Mouse (Mus musculus): Measurements from ENCODE around the gene Car3. TPM values are rescaled to one million over a fixed set of nuclear protein-coding genes. Genes with fewer than 3 reads are reported as not detected.
A peak's percentile ranks its signal among the peaks of the same experiment; 100 is the strongest.

The Car3 gene
- total and polyA plus RNA-seq, 3 experiments, result 1.7 to 4.9 TPM; not detected in 1

GRCm38 (mm10) chr3:14819844-14820504 lies 43.3 kb upstream of the Car3 start (continued):
- peak; percentile 52; the same call in 1 of the 2 replicates for TF ChIP-seq MYC (IDR thresholded peaks at IDR 0.05; ENCODE audit: low read depth, low read length)
- peak; percentile 79 to 92 for TF ChIP-seq EP300 (IDR thresholded peaks at IDR 0.05; ENCODE audit: low read depth in 1 of 2, low read length in 2 of 2)

- H3K27ac ChIP-seq (ENCODE audit: control insufficient read depth, low read depth, low read length), result no peak overlapping the region
- H3K79me2 ChIP-seq (ENCODE audit: control insufficient read depth, insufficient read depth, low read length, poor library complexity), result no peaks in the 10 kb centered on the region
- no peak overlapping the region for H3K4me3 ChIP-seq (ENCODE audit: control insufficient read depth in 1 of 2, insufficient read depth in 1 of 2, low read depth in 2 of 2, low read length in 2 of 2)
- TF ChIP-seq UBTF (IDR thresholded peaks at IDR 0.05; ENCODE audit: borderline replicate concordance, insufficient read depth, low read depth, low read length), result no peak
- TF ChIP-seq ZMIZ1 (IDR thresholded peaks at IDR 0.05; ENCODE audit: low read depth, low read length), result no peak
- TF ChIP-seq CHD2 (IDR thresholded peaks at IDR 0.05; ENCODE audit: low read length), result no peak
- TF ChIP-seq SMC3 (IDR thresholded peaks at IDR 0.05; ENCODE audit: low read depth, low read length), result no peak
- no peak for TF ChIP-seq E2F4 (IDR thresholded peaks at IDR 0.05; ENCODE audit: borderline replicate concordance, low read depth, low read length)
- TF ChIP-seq GATA1 (IDR thresholded peaks at IDR 0.05; ENCODE audit: low read depth, low read length), result no peak
- TF ChIP-seq RCOR1 (IDR thresholded peaks at IDR 0.05; ENCODE audit: low read depth, low read length), result no peak
- TF ChIP-seq EP300 (IDR thresholded peaks at IDR 0.05; ENCODE audit: low read depth in 1 of 2, low read length in 2 of 2), result no peak
- no peak for TF ChIP-seq ZNF384 (IDR thresholded peaks at IDR 0.05; ENCODE audit: low read depth, low read length)
- no peak for TF ChIP-seq MAFK (IDR thresholded peaks at IDR 0.05; ENCODE audit: borderline replicate concordance, low read depth, low read length)
- peaks cover 0 to 8% of the 10 kb centered on the region in 2 experiments; a peak in 2 of 4 replicates for H3K36me3 ChIP-seq (ENCODE audit: control insufficient read depth in 1 of 2, insufficient read depth in 2 of 2, low read length in 2 of 2)
- no peak overlapping the region for H3K9ac ChIP-seq (ENCODE audit: control insufficient read depth, low read depth, low read length, poor library complexity, severe bottlenecking)
- H3K4me1 ChIP-seq (ENCODE audit: control insufficient read depth in 1 of 2, insufficient read depth in 2 of 2, low read length in 2 of 2), result peaks cover 8 to 9% of the 10 kb centered on the region in 2 experiments; a peak in 3 of 4 replicates
- H3K9me3 ChIP-seq (replicated peaks; ENCODE audit: insufficient read depth, low read length), result no peaks in the 10 kb centered on the region
- H3K27me3 ChIP-seq (ENCODE audit: control insufficient read depth in 1 of 2, insufficient read depth in 2 of 2, low read length in 2 of 2), result no peaks in the 10 kb centered on the region
- no peak for DNase-seq (ENCODE audit: low read depth, low spot score)
These were observed 34.4 kb upstream of the Car3 start for GRCm38 (mm10) chr3:14828896-14829295.

- no peaks in the 10 kb centered on the region for H3K9me3 ChIP-seq (replicated peaks; ENCODE audit: insufficient read depth, low read length)
- peaks cover 0 to 3% of the 10 kb centered on the region in 2 experiments; a peak in 2 of 4 replicates for H3K36me3 ChIP-seq (ENCODE audit: control insufficient read depth in 1 of 2, insufficient read depth in 2 of 2, low read length in 2 of 2)
These were observed 32.0 kb upstream of the Car3 start for GRCm38 (mm10) chr3:14831219-14831835.

More at GRCm38 (mm10) chr3:14831219-14831835, 32.0 kb upstream of the Car3 start:
- no peak overlapping the region for H3K4me3 ChIP-seq (ENCODE audit: control insufficient read depth in 1 of 2, insufficient read depth in 1 of 2, low read depth in 2 of 2, low read length in 2 of 2)
- H3K9ac ChIP-seq (ENCODE audit: control insufficient read depth, low read depth, low read length, poor library complexity, severe bottlenecking), result no peak overlapping the region
- no peaks in the 10 kb centered on the region for H3K79me2 ChIP-seq (ENCODE audit: control insufficient read depth, insufficient read depth, low read length, poor library complexity)
- no peak for TF ChIP-seq ETS1 (IDR thresholded peaks at IDR 0.05; ENCODE audit: low read depth, low read length)
- TF ChIP-seq TCF12 (IDR thresholded peaks at IDR 0.05; ENCODE audit: low read depth, low read length), result no peak
- TF ChIP-seq RCOR1 (IDR thresholded peaks at IDR 0.05; ENCODE audit: low read depth, low read length), result no peak
- no peak for TF ChIP-seq USF2 (IDR thresholded peaks at IDR 0.05; ENCODE audit: borderline replicate concordance in 1 of 2, insufficient read depth in 1 of 2, low read depth in 1 of 2, low read length in 2 of 2)
- no peak for TF ChIP-seq ZNF384 (IDR thresholded peaks at IDR 0.05; ENCODE audit: low read depth, low read length)
- no peak for TF ChIP-seq E2F4 (IDR thresholded peaks at IDR 0.05; ENCODE audit: borderline replicate concordance, low read depth, low read length)
- TF ChIP-seq CHD1 (IDR thresholded peaks at IDR 0.05; ENCODE audit: low read depth, low read length), result no peak
- H3K27me3 ChIP-seq (ENCODE audit: control insufficient read depth in 1 of 2, insufficient read depth in 2 of 2, low read length in 2 of 2), result no peaks in the 10 kb centered on the region
- DNase-seq (ENCODE audit: low read depth, low spot score), result no peak
- no peak overlapping the region for H3K27ac ChIP-seq (ENCODE audit: control insufficient read depth, low read depth, low read length)
- peaks cover 0 to 3% of the 10 kb centered on the region in 2 experiments; a peak in 1 of 4 replicates for H3K4me1 ChIP-seq (ENCODE audit: control insufficient read depth in 1 of 2, insufficient read depth in 2 of 2, low read length in 2 of 2)

Measured in MEL (cell line).